Mouse (Mus musculus) kidney, embryonic 15.5 days (tissue): ENCODE results near the gene BC048562. TPM values are rescaled to one million over a fixed set of nuclear protein-coding genes. Genes with fewer than 3 reads are reported as not detected.
A peak's percentile ranks its signal among the peaks of the same experiment; 100 is the strongest.

Experiments
- ATAC-seq: fragments of 200-750 bp; cut with Nextera tagmentation; replicated peaks from 2 replicates; pipeline ENCODE4 v1.8.0; 2017; ENCODE audit warnings: moderate TSS enrichment; ENCODE audit not compliant: low FRiP score
- H3K27ac ChIP-seq: fragments of 300-500 bp; sonication (generic); 2 replicates; pipeline ENCODE4 v1.5.1; 2015; ENCODE audit warnings: mild to moderate bottlenecking, inconsistent platforms
- H3K27me3 ChIP-seq: fragments of 300-500 bp; sonication (generic); 2 replicates; pipeline ENCODE4 v1.6.1; 2015; ENCODE audit warnings: inconsistent platforms
- H3K36me3 ChIP-seq: fragments of 300-500 bp; sonication (generic); 2 replicates; pipeline ENCODE4 v1.6.1; 2015; ENCODE audit warnings: inconsistent platforms
- H3K4me1 ChIP-seq: fragments of 300-500 bp; sonication (generic); 2 replicates; pipeline ENCODE4 v1.6.1; 2015; ENCODE audit warnings: inconsistent platforms
- H3K4me2 ChIP-seq: fragments of 300-500 bp; sonication (generic); 2 replicates; pipeline ENCODE4 v1.6.1; 2015; ENCODE audit warnings: moderate library complexity, mild to moderate bottlenecking, inconsistent platforms
- H3K4me3 ChIP-seq: fragments of 300-500 bp; sonication (generic); replicated peaks from 2 replicates; pipeline ENCODE4 v1.5.1; 2015; ENCODE audit warnings: mild to moderate bottlenecking, inconsistent platforms
- H3K9ac ChIP-seq: fragments of 300-500 bp; sonication (generic); 2 replicates; pipeline ENCODE4 v1.6.1; 2015; ENCODE audit warnings: mild to moderate bottlenecking, inconsistent platforms
- H3K9me3 ChIP-seq: fragments of 300-500 bp; sonication (generic); replicated peaks from 2 replicates; pipeline ENCODE4 v1.6.1; 2016; ENCODE audit warnings: inconsistent platforms
- WGBS: fragments of 180-500 bp; shearing (Covaris S2); methylation state at CpG from one replicate; pipeline ENCODE4 v1.1.7; 2015; ENCODE audit warnings: mixed read lengths; 5-methylcytosine and 5-hydroxymethylcytosine counted together
- polyA plus RNA-seq: library from polyadenylated mRNA; unstranded; fragments of >200 nt; fragmentation: Nextera tagmentation; extraction: Ambion mirVana; gene quantifications from 2 replicates; pipeline ENCODE4 v1.2.1, GENCODE M21; 2015

Gene BC048562
- polyA plus RNA-seq, 1 experiment from 2014 or later, result not detected

- Histone ChIP-seq H3K27me3 (no peaks in the 10 kb centered on the region), H3K9me3 (no peaks in the 10 kb centered on the region), H3K4me2 (peak overlapping the region; percentile 98), H3K27ac (peak overlapping the region; percentile 81), H3K4me3 (peak overlapping the region; percentile 69), H3K4me1 (peaks cover 42% of the 10 kb centered on the region), H3K36me3 (peaks cover 11% of the 10 kb centered on the region; the same call in 1 of the 2 replicates), H3K9ac (peak overlapping the region; percentile 67)
- no peak for ATAC-seq
- WGBS, result 51% methylated on average over 6 of the region's 6 CpGs
These were observed 15.4 kb downstream of the BC048562 start for GRCm38 (mm10) chr9:108451519-108452160.

- peak overlapping the region; percentile 67 for H3K9ac ChIP-seq
- peak overlapping the region; percentile 81 for H3K27ac ChIP-seq
- peak overlapping the region; percentile 69 for H3K4me3 ChIP-seq
- WGBS, result under 1% methylated on average over 40 of the region's 40 CpGs
- peaks cover 11% of the 10 kb centered on the region; the same call in 1 of the 2 replicates for H3K36me3 ChIP-seq
- H3K4me2 ChIP-seq, result peak overlapping the region; percentile 98
- H3K4me1 ChIP-seq, result peaks cover 42% of the 10 kb centered on the region
- ATAC-seq, result peak; percentile 86
- H3K27me3 ChIP-seq, result no peaks in the 10 kb centered on the region
- no peaks in the 10 kb centered on the region for H3K9me3 ChIP-seq
These were observed 16.1 kb downstream of the BC048562 start for GRCm38 (mm10) chr9:108452291-108452906.

- WGBS, result 43% methylated on average over 6 of the region's 6 CpGs
- ATAC-seq, result no peak
- H3K4me3 ChIP-seq, result peak overlapping the region; percentile 69
These were observed 16.6 kb downstream of the BC048562 start for GRCm38 (mm10) chr9:108452911-108453310.

GRCm38 (mm10) chr9:108453458-108453857 lies 17.2 kb downstream of the BC048562 start:
- H3K4me3 ChIP-seq, result peak overlapping the region; percentile 69; the same call in 1 of the 2 replicates
- peaks cover 42% of the 10 kb centered on the region for H3K4me1 ChIP-seq
- H3K36me3 ChIP-seq, result peaks cover 4% of the 10 kb centered on the region; the same call in 1 of the 2 replicates
- H3K4me2 ChIP-seq, result peak overlapping the region; percentile 98; the same call in 1 of the 2 replicates
- H3K9me3 ChIP-seq, result no peaks in the 10 kb centered on the region
- WGBS, result 85% methylated on average over 4 of the region's 4 CpGs
- H3K27ac ChIP-seq, result no peak overlapping the region
- peak overlapping the region; percentile 67; the same call in 1 of the 2 replicates for H3K9ac ChIP-seq
- H3K27me3 ChIP-seq, result no peaks in the 10 kb centered on the region
- ATAC-seq, result no peak

More at GRCm38 (mm10) chr9:108452911-108453310, 16.6 kb downstream of the BC048562 start:
- Histone ChIP-seq H3K9me3 (no peaks in the 10 kb centered on the region), H3K36me3 (peaks cover 10% of the 10 kb centered on the region; the same call in 1 of the 2 replicates), H3K9ac (peak overlapping the region; percentile 67; the same call in 1 of the 2 replicates), H3K4me2 (peak overlapping the region; percentile 98), H3K27me3 (no peaks in the 10 kb centered on the region), H3K27ac (peak overlapping the region; percentile 81), H3K4me1 (peaks cover 42% of the 10 kb centered on the region)

GRCm38 (mm10) chr9:108454429-108454828 lies 18.1 kb downstream of the BC048562 start:
- WGBS, result 91% methylated on average over 6 of the region's 6 CpGs
- ATAC-seq, result no peak
- Histone ChIP-seq H3K4me2 (no peak overlapping the region), H3K9me3 (no peaks in the 10 kb centered on the region), H3K36me3 (no peaks in the 10 kb centered on the region), H3K4me1 (peaks cover 42% of the 10 kb centered on the region), H3K4me3 (no peak overlapping the region), H3K27ac (no peak overlapping the region), H3K27me3 (no peaks in the 10 kb centered on the region), H3K9ac (no peak overlapping the region)

- H3K4me1 ChIP-seq, result peaks cover 33% of the 10 kb centered on the region
- no peak overlapping the region for H3K4me3 ChIP-seq
- H3K9me3 ChIP-seq, result no peaks in the 10 kb centered on the region
- H3K27me3 ChIP-seq, result no peaks in the 10 kb centered on the region
- 74% methylated on average over 12 of the region's 12 CpGs for WGBS
- H3K9ac ChIP-seq, result no peak overlapping the region
- H3K36me3 ChIP-seq, result no peaks in the 10 kb centered on the region
- H3K27ac ChIP-seq, result no peak overlapping the region
- no peak overlapping the region for H3K4me2 ChIP-seq
- no peak for ATAC-seq
These were observed 19.7 kb downstream of the BC048562 start for GRCm38 (mm10) chr9:108455747-108456571.

- Histone ChIP-seq H3K9me3 (no peaks in the 10 kb centered on the region), H3K9ac (no peak overlapping the region), H3K4me3 (no peak overlapping the region), H3K27me3 (no peaks in the 10 kb centered on the region), H3K27ac (no peak overlapping the region), H3K4me2 (no peak overlapping the region), H3K36me3 (no peaks in the 10 kb centered on the region), H3K4me1 (peaks cover 32% of the 10 kb centered on the region)
- ATAC-seq, result no peak
- whole genome bisulfite sequencing, result 84% methylated on average over 10 of the region's 10 CpGs
These were observed 20.7 kb downstream of the BC048562 start for GRCm38 (mm10) chr9:108456953-108457352.

GRCm38 (mm10) chr9:108459939-108460318 lies 23.6 kb downstream of the BC048562 start:
- H3K4me2 ChIP-seq, result peak overlapping the region; percentile 85
- ATAC-seq, result no peak
- H3K36me3 ChIP-seq, result peaks cover 24% of the 10 kb centered on the region
- no peak overlapping the region for H3K9ac ChIP-seq
- H3K27ac ChIP-seq, result peak overlapping the region; percentile 97
- peaks cover 29% of the 10 kb centered on the region for H3K4me1 ChIP-seq
- 90% methylated on average over 1 of the region's 1 CpGs for WGBS
- H3K4me3 ChIP-seq, result peak overlapping the region; percentile 93
- no peaks in the 10 kb centered on the region for H3K9me3 ChIP-seq
- no peaks in the 10 kb centered on the region for H3K27me3 ChIP-seq

GRCm38 (mm10) chr9:108460319-108461178 lies 24.3 kb downstream of the BC048562 start, which contains the start of gene Ccdc71:
TSS of gene Ccdc71 (plus strand) at chr9:108460527.
- Histone ChIP-seq H3K9ac (peak within 1 kb of the TSS; percentile 93), H3K4me1 (peaks cover 29% of the 10 kb centered on the region), H3K36me3 (peaks cover 30% of the 10 kb centered on the region), H3K27me3 (no peaks in the 10 kb centered on the region), H3K9me3 (no peaks in the 10 kb centered on the region), H3K4me3 (peak within 1 kb of the TSS; percentile 93), H3K4me2 (peak within 1 kb of the TSS; percentile 85), H3K27ac (peak within 1 kb of the TSS; percentile 97)
- under 1% methylated on average over 52 of the region's 52 CpGs for WGBS
- peak; percentile 78 for ATAC-seq

- peaks cover 37% of the 10 kb centered on the region for H3K36me3 ChIP-seq
- peak within 1 kb of the TSS; percentile 85 for H3K4me2 ChIP-seq
- 16% methylated on average over 11 of the region's 11 CpGs for WGBS
- H3K27me3 ChIP-seq, result no peaks in the 10 kb centered on the region
- H3K4me3 ChIP-seq, result peak within 1 kb of the TSS; percentile 93
- peaks cover 29% of the 10 kb centered on the region for H3K4me1 ChIP-seq
- peak within 1 kb of the TSS; percentile 97 for H3K27ac ChIP-seq
- peak; percentile 45 for ATAC-seq
- no peaks in the 10 kb centered on the region for H3K9me3 ChIP-seq
- H3K9ac ChIP-seq, result peak within 1 kb of the TSS; percentile 93
These were observed 24.9 kb downstream of the BC048562 start, which contains the start of gene Klhdc8b for GRCm38 (mm10) chr9:108461181-108461631. TSS of gene Klhdc8b (minus strand) at chr9:108461581.

- H3K36me3 ChIP-seq, result peaks cover 42% of the 10 kb centered on the region
- 86% methylated on average over 5 of the region's 5 CpGs for WGBS
- H3K9ac ChIP-seq, result peak overlapping the region; percentile 93
- ATAC-seq, result no peak
- peak overlapping the region; percentile 93 for H3K4me3 ChIP-seq
- H3K4me2 ChIP-seq, result peak overlapping the region; percentile 85
- H3K4me1 ChIP-seq, result peaks cover 29% of the 10 kb centered on the region
- peak overlapping the region; percentile 97 for H3K27ac ChIP-seq
- no peaks in the 10 kb centered on the region for H3K27me3 ChIP-seq
- no peaks in the 10 kb centered on the region for H3K9me3 ChIP-seq
These were observed 25.4 kb downstream of the BC048562 start for GRCm38 (mm10) chr9:108461675-108462074.
